ENCODE assay signal across 15 mouse cellular contexts in the genomic region with DNA sequence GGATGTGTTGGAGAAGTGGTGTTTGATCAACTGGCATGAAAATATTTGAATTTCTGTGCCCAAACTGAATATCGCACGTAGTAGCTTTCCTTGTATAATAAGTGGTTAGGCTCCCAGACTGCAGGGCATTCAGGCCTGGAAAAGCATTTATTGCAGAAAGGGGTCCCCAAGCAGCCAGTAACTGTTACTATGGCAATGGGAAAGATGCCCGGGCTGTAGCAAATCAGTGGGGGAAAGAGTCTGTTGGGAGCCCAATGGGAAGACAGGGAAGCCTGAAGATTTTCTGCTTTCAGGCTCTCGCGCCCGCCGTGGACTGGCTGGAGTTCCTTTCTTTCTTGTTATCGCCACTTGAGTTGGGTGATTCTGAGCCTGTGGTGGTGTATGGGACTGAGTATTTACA. TPM values are rescaled to one million over a fixed set of nuclear protein-coding genes. Genes with fewer than 3 reads are reported as not detected.
DNase-seq lines count a peak whose midpoint lies in the region; ATAC-seq and TF ChIP-seq lines count a peak whose summit lies in the region.
"Had no signal": no experiment of that assay in that cellular context is flagged by ENCODE, and none has a peak within 500 bp of the region (broad histone marks: within the 10 kb centered on the region; RNA-seq: fewer than 3 reads in every experiment).

No protein-coding gene starts in this region.

- no peak overlapping the region for H3K4me2 ChIP-seq in hindbrain, embryonic 13.5 days
- H3K4me2 ChIP-seq in forebrain, postnatal 0 days (ENCODE audit: low read depth) = peak overlapping the region; percentile 35
- H3K4me2 ChIP-seq in neural tube, embryonic 15.5 days = peak overlapping the region; percentile 29
- H3K4me2 ChIP-seq in lung, postnatal 0 days (replicated peaks; ENCODE audit: low read depth, low read length) = no peak overlapping the region
- H3K4me2 ChIP-seq: liver, embryonic 11.5 days; stomach, embryonic 15.5 days had no signal

- 0 out of 2 replicates have a peak, but pooled peaks cover 7% of the 10 kb centered on the region for H3K4me1 ChIP-seq in hindbrain, embryonic 13.5 days (replicated peaks)
- peaks cover 3% of the 10 kb centered on the region; the same call in 1 of the 2 replicates for H3K4me1 ChIP-seq in hindbrain, embryonic 10.5 days (replicated peaks)
- H3K4me1 ChIP-seq in forebrain, postnatal 0 days (ENCODE audit: insufficient read depth) = peaks cover 7% of the 10 kb centered on the region; the same call in 1 of the 2 replicates
- peaks cover 13% of the 10 kb centered on the region; the same call in 1 of the 2 replicates for H3K4me1 ChIP-seq in neural tube, embryonic 15.5 days
- H3K4me1 ChIP-seq in lung, postnatal 0 days (ENCODE audit: insufficient read depth, low read depth, low read length) = no peaks in the 10 kb centered on the region
- H3K4me1 ChIP-seq: stomach, embryonic 15.5 days had no signal

- ATAC-seq in hindbrain, embryonic 13.5 days (ENCODE audit: low FRiP score) = no peak
- ATAC-seq in forebrain, postnatal 0 days = peak; percentile 93
- ATAC-seq in neural tube, embryonic 15.5 days (ENCODE audit: low FRiP score) = peak; percentile 74
- no peak for ATAC-seq in lung, postnatal 0 days
- ATAC-seq: intestine, postnatal 0 days had no signal

- peaks cover 10% of the 10 kb centered on the region; the same call in 1 of the 2 replicates for H3K36me3 ChIP-seq in hindbrain, embryonic 13.5 days
- no peaks in the 10 kb centered on the region for H3K36me3 ChIP-seq in hindbrain, embryonic 10.5 days
- H3K36me3 ChIP-seq in forebrain, postnatal 0 days (ENCODE audit: insufficient read depth) = no peaks in the 10 kb centered on the region
- peaks cover 17% of the 10 kb centered on the region; the same call in 1 of the 2 replicates for H3K36me3 ChIP-seq in neural tube, embryonic 15.5 days
- H3K36me3 ChIP-seq in lung, postnatal 0 days (ENCODE audit: insufficient read depth, low read length) = no peaks in the 10 kb centered on the region
- H3K36me3 ChIP-seq: stomach, embryonic 15.5 days had no signal

- no peak for TF ChIP-seq EP300 in lung, postnatal 0 days (IDR thresholded peaks at IDR 0.05)

- no peaks in the 10 kb centered on the region for H3K27me3 ChIP-seq in hindbrain, embryonic 13.5 days
- no peaks in the 10 kb centered on the region for H3K27me3 ChIP-seq in hindbrain, embryonic 10.5 days (ENCODE audit: insufficient read depth, poor library complexity, severe bottlenecking)
- H3K27me3 ChIP-seq in forebrain, postnatal 0 days (ENCODE audit: insufficient read depth, low read length) = no peaks in the 10 kb centered on the region
- no peaks in the 10 kb centered on the region for H3K27me3 ChIP-seq in neural tube, embryonic 15.5 days (replicated peaks)
- no peaks in the 10 kb centered on the region for H3K27me3 ChIP-seq in lung, postnatal 0 days (replicated peaks; ENCODE audit: insufficient read depth, low read length)
- H3K27me3 ChIP-seq: stomach, embryonic 15.5 days had no signal

- 81% methylated on average over 8 of the region's 8 CpGs for WGBS in hindbrain, embryonic 13.5 days
- WGBS in hindbrain, embryonic 10.5 days = 88% methylated on average over 8 of the region's 8 CpGs
- WGBS in forebrain, postnatal 0 days = 30% methylated on average over 8 of the region's 8 CpGs
- WGBS in neural tube, embryonic 15.5 days = 52% methylated on average over 8 of the region's 8 CpGs
- 63% methylated on average over 8 of the region's 8 CpGs for WGBS in lung, postnatal 0 days

- no peak for TF ChIP-seq CTCF in forebrain, postnatal 0 days (IDR thresholded peaks at IDR 0.05; ENCODE audit: low read depth)
- TF ChIP-seq CTCF in lung, postnatal 0 days (IDR thresholded peaks at IDR 0.05) = no peak

- no peak overlapping the region for H3K27ac ChIP-seq in hindbrain, embryonic 13.5 days
- H3K27ac ChIP-seq in hindbrain, embryonic 10.5 days = no peak overlapping the region
- H3K27ac ChIP-seq in forebrain, postnatal 0 days (ENCODE audit: low read depth, low read length) = peak overlapping the region; percentile 58; the same call in 1 of the 2 replicates
- peak overlapping the region; percentile 38 for H3K27ac ChIP-seq in neural tube, embryonic 15.5 days (replicated peaks)
- no peak overlapping the region for H3K27ac ChIP-seq in lung, postnatal 0 days (ENCODE audit: low read length)
- H3K27ac ChIP-seq: stomach, embryonic 15.5 days had no signal

- 0 out of 2 replicates have a peak overlapping the region, but pooled peaks have one; percentile 5 for H3K9ac ChIP-seq in hindbrain, embryonic 13.5 days
- no peak overlapping the region for H3K9ac ChIP-seq in forebrain, postnatal 0 days
- H3K9ac ChIP-seq in neural tube, embryonic 15.5 days (replicated peaks) = no peak overlapping the region
- no peak overlapping the region for H3K9ac ChIP-seq in lung, postnatal 0 days (replicated peaks; ENCODE audit: low read depth)
- H3K9ac ChIP-seq: stomach, embryonic 15.5 days had no signal

- DNase-seq in hindbrain, embryonic 10.5 days (ENCODE audit: low spot score) = no peak
- DNase-seq in forebrain, postnatal 0 days = peak; percentile 88
- peak; percentile 76 to 82 for DNase-seq in layer of hippocampus, postnatal 10 days (ENCODE audit: low spot score in 2 of 2)
- no peak for DNase-seq in lung, postnatal 0 days (ENCODE audit: low spot score)
- DNase-seq in lung, postnatal 14 days = no peak
- DNase-seq in adrenal gland, adult 18-20 months (ENCODE audit: low spot score in 2 of 2) = no peak
- DNase-seq: retina, postnatal 1 day had no signal

- H3K4me3 ChIP-seq in hindbrain, embryonic 13.5 days = no peak overlapping the region
- no peak overlapping the region for H3K4me3 ChIP-seq in hindbrain, embryonic 10.5 days
- H3K4me3 ChIP-seq in forebrain, postnatal 0 days (ENCODE audit: low read depth, low read length) = no peak overlapping the region
- no peak overlapping the region for H3K4me3 ChIP-seq in neural tube, embryonic 15.5 days (replicated peaks)
- H3K4me3 ChIP-seq in lung, postnatal 0 days (ENCODE audit: low read depth, low read length) = no peak overlapping the region
- H3K4me3 ChIP-seq: erythroblast, embryonic 14.5 days; stomach, embryonic 15.5 days had no signal

- H3K9me3 ChIP-seq in hindbrain, embryonic 13.5 days = no peaks in the 10 kb centered on the region
- no peaks in the 10 kb centered on the region for H3K9me3 ChIP-seq in hindbrain, embryonic 10.5 days
- H3K9me3 ChIP-seq in forebrain, postnatal 0 days (ENCODE audit: low read length) = no peaks in the 10 kb centered on the region
- no peaks in the 10 kb centered on the region for H3K9me3 ChIP-seq in neural tube, embryonic 15.5 days (replicated peaks)
- no peaks in the 10 kb centered on the region for H3K9me3 ChIP-seq in lung, postnatal 0 days (ENCODE audit: low read length)
- H3K9me3 ChIP-seq: stomach, embryonic 15.5 days had no signal

RNA-seq across cellular contexts. Expression of gene Ece2, which starts 8.7 kb away (rescaled TPM):
- polyA plus RNA-seq in hindbrain, embryonic 13.5 days (2015; fragmentation: Nextera tagmentation; extraction: Ambion mirVana) = 11.2 and 11.7 TPM in 2 replicates
- 4.2 TPM in 2 replicates for polyA plus RNA-seq in hindbrain, embryonic 10.5 days (2016; fragmentation: Nextera tagmentation; extraction: Ambion mirVana)
- total RNA-seq in forebrain, postnatal 0 days (2014; rRNA removed) = 17.8 and 22.4 TPM in 2 replicates
- polyA plus RNA-seq in forebrain, postnatal 0 days (2015; fragmentation: Nextera tagmentation; extraction: Ambion mirVana) = 6.1 and 8.7 TPM in 2 replicates
- total RNA-seq in layer of hippocampus, postnatal 10 days (2021) = 10 to 100 TPM; 29.5 to 33.8 TPM
- 17.6 and 20.4 TPM in 2 replicates for polyA plus RNA-seq in neural tube, embryonic 15.5 days (2015; fragmentation: Nextera tagmentation; extraction: Ambion mirVana)
- polyA plus RNA-seq in lung, postnatal 0 days (2015; fragmentation: Nextera tagmentation; extraction: Ambion mirVana) = 0.12 and 0.52 TPM in 2 replicates
- total RNA-seq in adrenal gland, adult 18-20 months (2021) = 10 to 100 TPM in 1 of 2 experiments, 1 to 10 TPM in 1; 9.4 to 17.1 TPM
- total RNA-seq: granulocyte monocyte progenitor cell, adult 5-6 weeks had no signal
- polyA plus RNA-seq: erythroblast, embryonic 14.5 days had no signal

RNA-seq across cellular contexts. Expression of gene Psmd2, which starts 13.1 kb away (rescaled TPM):
- 363 and 367 TPM in 2 replicates for polyA plus RNA-seq in hindbrain, embryonic 13.5 days (2015; fragmentation: Nextera tagmentation; extraction: Ambion mirVana)
- 466 and 503 TPM in 2 replicates for polyA plus RNA-seq in hindbrain, embryonic 10.5 days (2016; fragmentation: Nextera tagmentation; extraction: Ambion mirVana)
- 237 and 242 TPM in 2 replicates for total RNA-seq in forebrain, postnatal 0 days (2014; rRNA removed)
- polyA plus RNA-seq in forebrain, postnatal 0 days (2015; fragmentation: Nextera tagmentation; extraction: Ambion mirVana) = 287 and 331 TPM in 2 replicates
- 100 to 1,000 TPM; 248 to 270 TPM for total RNA-seq in layer of hippocampus, postnatal 10 days (2021)
- polyA plus RNA-seq in neural tube, embryonic 15.5 days (2015; fragmentation: Nextera tagmentation; extraction: Ambion mirVana) = 340 and 342 TPM in 2 replicates
- polyA plus RNA-seq in lung, postnatal 0 days (2015; fragmentation: Nextera tagmentation; extraction: Ambion mirVana) = 146 and 150 TPM in 2 replicates
- total RNA-seq in adrenal gland, adult 18-20 months (2021) = 100 to 1,000 TPM; 265 to 268 TPM

RNA-seq across cellular contexts. Expression of gene Camk2n2, which starts 17.3 kb away (rescaled TPM):
- polyA plus RNA-seq in hindbrain, embryonic 13.5 days (2015; fragmentation: Nextera tagmentation; extraction: Ambion mirVana) = 23.1 and 24.9 TPM in 2 replicates
- polyA plus RNA-seq in hindbrain, embryonic 10.5 days (2016; fragmentation: Nextera tagmentation; extraction: Ambion mirVana) = 2.6 and 4.2 TPM in 2 replicates
- total RNA-seq in forebrain, postnatal 0 days (2014; rRNA removed) = 44.1 and 51.0 TPM in 2 replicates
- polyA plus RNA-seq in forebrain, postnatal 0 days (2015; fragmentation: Nextera tagmentation; extraction: Ambion mirVana) = 45.3 and 57.0 TPM in 2 replicates
- 100 to 1,000 TPM; 143 to 153 TPM for total RNA-seq in layer of hippocampus, postnatal 10 days (2021)
- 45.1 and 55.0 TPM in 2 replicates for polyA plus RNA-seq in neural tube, embryonic 15.5 days (2015; fragmentation: Nextera tagmentation; extraction: Ambion mirVana)
- polyA plus RNA-seq in lung, postnatal 0 days (2015; fragmentation: Nextera tagmentation; extraction: Ambion mirVana) = 0.42 and 0.52 TPM in 2 replicates
- 100 to 1,000 TPM in 1 of 2 experiments, 10 to 100 TPM in 1; 45.6 to 212 TPM for total RNA-seq in adrenal gland, adult 18-20 months (2021)
- polyA plus RNA-seq: erythroblast, embryonic 14.5 days had no signal

RNA-seq across cellular contexts. Expression of gene Alg3, which starts 26.8 kb away (rescaled TPM):
- 41.3 and 43.3 TPM in 2 replicates for polyA plus RNA-seq in hindbrain, embryonic 13.5 days (2015; fragmentation: Nextera tagmentation; extraction: Ambion mirVana)
- 59.2 and 61.3 TPM in 2 replicates for polyA plus RNA-seq in hindbrain, embryonic 10.5 days (2016; fragmentation: Nextera tagmentation; extraction: Ambion mirVana)
- total RNA-seq in forebrain, postnatal 0 days (2014; rRNA removed) = 11.1 and 19.0 TPM in 2 replicates
- 29.2 and 30.3 TPM in 2 replicates for polyA plus RNA-seq in forebrain, postnatal 0 days (2015; fragmentation: Nextera tagmentation; extraction: Ambion mirVana)
- total RNA-seq in layer of hippocampus, postnatal 10 days (2021) = 10 to 100 TPM; 12.4 to 14.0 TPM
- 39.6 and 40.0 TPM in 2 replicates for polyA plus RNA-seq in neural tube, embryonic 15.5 days (2015; fragmentation: Nextera tagmentation; extraction: Ambion mirVana)
- 17.6 and 19.3 TPM in 2 replicates for polyA plus RNA-seq in lung, postnatal 0 days (2015; fragmentation: Nextera tagmentation; extraction: Ambion mirVana)
- 10 to 100 TPM; 24.8 to 31.2 TPM for total RNA-seq in adrenal gland, adult 18-20 months (2021)

RNA-seq across cellular contexts. Expression of gene Gm49333, which starts 27.0 kb away (rescaled TPM):
- polyA plus RNA-seq in hindbrain, embryonic 13.5 days (2015; fragmentation: Nextera tagmentation; extraction: Ambion mirVana) = not detected in 2 replicates
- polyA plus RNA-seq in hindbrain, embryonic 10.5 days (2016; fragmentation: Nextera tagmentation; extraction: Ambion mirVana) = 0.18 TPM in 1 of 2 replicates, not detected in the other
- total RNA-seq in forebrain, postnatal 0 days (2014; rRNA removed) = not detected in 2 replicates
- not detected in 2 replicates for polyA plus RNA-seq in forebrain, postnatal 0 days (2015; fragmentation: Nextera tagmentation; extraction: Ambion mirVana)
- under 1 TPM in 1 of 2 experiments, not detected in 1; 0.53 TPM for total RNA-seq in layer of hippocampus, postnatal 10 days (2021)
- polyA plus RNA-seq in neural tube, embryonic 15.5 days (2015; fragmentation: Nextera tagmentation; extraction: Ambion mirVana) = 0.13 TPM in 1 of 2 replicates, not detected in the other
- polyA plus RNA-seq in lung, postnatal 0 days (2015; fragmentation: Nextera tagmentation; extraction: Ambion mirVana) = 0.08 TPM in 1 of 2 replicates, not detected in the other
- total RNA-seq in adrenal gland, adult 18-20 months (2021) = not detected
- total RNA-seq: granulocyte monocyte progenitor cell, adult 5-6 weeks had no signal
- polyA plus RNA-seq: erythroblast, embryonic 14.5 days; heart, embryonic 16.5 days; liver, embryonic 11.5 days; stomach, embryonic 15.5 days had no signal

Comparison
In these comparisons a context has a peak if more than half of its experiments do, and no peak if none do; other contexts are left out.
1. ATAC-seq: peak in forebrain, postnatal 0 days (single experiment) and neural tube, embryonic 15.5 days (single experiment); none in hindbrain, embryonic 13.5 days (single experiment) and lung, postnatal 0 days (single experiment).
2. H3K27ac ChIP-seq: peak in forebrain, postnatal 0 days (single experiment) and neural tube, embryonic 15.5 days (single experiment); none in hindbrain, embryonic 13.5 days (single experiment), hindbrain, embryonic 10.5 days (single experiment) and lung, postnatal 0 days (single experiment).
3. H3K4me2 ChIP-seq: peak in forebrain, postnatal 0 days (single experiment) and neural tube, embryonic 15.5 days (single experiment); none in hindbrain, embryonic 13.5 days (single experiment) and lung, postnatal 0 days (single experiment).
4. DNase-seq: peak in forebrain, postnatal 0 days (single experiment) and layer of hippocampus, postnatal 10 days (2 of 2); none in hindbrain, embryonic 10.5 days (single experiment), lung, postnatal 0 days (single experiment), lung, postnatal 14 days (single experiment) and adrenal gland, adult 18-20 months (0 of 2).